Mouse (Mus musculus) gastrocnemius, postnatal 25 days (tissue): Measurements from ENCODE around the gene Mmaa. TPM values are rescaled to one million over a fixed set of nuclear protein-coding genes. Genes with fewer than 3 reads are reported as not detected.

Experiments
- DNase-seq: peaks from one replicate; pipeline ENCODE4 v3.0.0; 2022
- total RNA-seq, 2 experiments: library from RNA; stranded (reverse); gene quantifications; 1 replicate in 1 of 2; 2 replicates in 1 of 2; pipeline ENCODE4 v1.2.3; 2021

The Mmaa gene
- total RNA-seq, 2 experiments from 2014 or later, result 17.8 to 21.3 TPM

DNA sequence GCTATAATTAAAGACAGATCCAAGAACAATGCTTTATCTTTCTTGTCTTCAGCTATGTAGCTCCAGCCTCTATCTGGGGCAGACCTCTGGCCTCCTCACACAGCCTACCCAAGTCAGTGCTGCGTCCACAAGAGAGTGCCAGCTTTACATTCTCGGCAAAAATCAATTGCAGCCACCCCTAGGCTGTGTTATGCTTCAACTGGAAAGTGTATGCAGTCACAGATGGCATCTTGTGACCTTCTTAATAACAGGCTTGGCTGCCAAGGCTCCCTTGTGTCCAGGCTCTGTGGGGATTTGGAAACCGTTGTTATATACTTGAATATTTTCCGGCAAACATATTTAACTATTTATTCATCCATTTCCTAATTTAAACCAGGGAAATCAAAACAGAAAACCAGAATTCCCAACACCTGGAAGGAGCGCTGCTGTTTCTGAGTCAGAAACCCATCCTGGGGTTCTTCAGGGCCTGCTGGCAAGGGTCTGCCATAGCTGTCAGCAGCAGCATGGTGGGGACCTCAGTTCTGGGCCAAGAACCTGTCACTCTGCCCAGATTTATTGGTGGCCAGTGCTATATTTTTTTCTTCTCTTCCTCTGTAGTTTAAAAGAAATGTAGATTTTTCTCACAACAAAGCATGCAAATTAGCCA, 72.5 kb downstream of the Mmaa start:
- no peak for DNase-seq

Other genes with a start within 250 kb of the Mmaa start
- not detected for gene 1700011L22Rik, start 46.4 kb downstream of the Mmaa start, total RNA-seq
- 10 to 100 TPM in 1 of 2 experiments, 1 to 10 TPM in 1; 9.4 to 11.3 TPM for gene Smad1, start 104.6 kb upstream of the Mmaa start, total RNA-seq